Mouse (Mus musculus) megakaryocyte, embryonic 14.5 days (primary cell): ENCODE results near the gene Idh3a. TPM values are rescaled to one million over a fixed set of nuclear protein-coding genes. Genes with fewer than 3 reads are reported as not detected.
A peak's percentile ranks its signal among the peaks of the same experiment; 100 is the strongest.

ENCODE experiments used
- H3K27me3 ChIP-seq: replicated peaks from 2 replicates; pipeline ENCODE3; 2012; ENCODE audit warnings: inconsistent platforms
- H3K36me3 ChIP-seq: replicated peaks from 2 replicates; pipeline ENCODE3; 2012; ENCODE audit warnings: low read length, inconsistent platforms, mixed read lengths
- H3K4me1 ChIP-seq: 2 replicates; pipeline ENCODE4 v1.6.1; 2012; ENCODE audit warnings: inconsistent platforms
- H3K4me3 ChIP-seq: replicated peaks from 2 replicates; pipeline ENCODE3; 2012; ENCODE audit warnings: moderate library complexity, mild to moderate bottlenecking, inconsistent platforms
- H3K9me3 ChIP-seq: 2 replicates; pipeline ENCODE4 v1.6.1; 2012; ENCODE audit warnings: inconsistent platforms
- FLI1 ChIP-seq: IDR thresholded peaks from 2 replicates; pipeline ENCODE4 v1.6.1; 2012; ENCODE audit warnings: low read length, inconsistent platforms, mixed read lengths
- GATA1 ChIP-seq: IDR thresholded peaks from 3 replicates; pipeline ENCODE4 v1.6.1; 2012; ENCODE audit warnings: mixed read lengths, low read length, inconsistent platforms, borderline replicate concordance
- polyA plus RNA-seq: library from polyadenylated mRNA; stranded (reverse); fragments of >175 nt; gene quantifications from 2 replicates; pipeline ENCODE4 v1.2.3, GENCODE M21; 2012; ENCODE audit warnings: low replicate concordance; ENCODE audit not compliant: insufficient read depth

The Idh3a gene
- polyA plus RNA-seq, 1 experiment = 14.4 TPM

DNA sequence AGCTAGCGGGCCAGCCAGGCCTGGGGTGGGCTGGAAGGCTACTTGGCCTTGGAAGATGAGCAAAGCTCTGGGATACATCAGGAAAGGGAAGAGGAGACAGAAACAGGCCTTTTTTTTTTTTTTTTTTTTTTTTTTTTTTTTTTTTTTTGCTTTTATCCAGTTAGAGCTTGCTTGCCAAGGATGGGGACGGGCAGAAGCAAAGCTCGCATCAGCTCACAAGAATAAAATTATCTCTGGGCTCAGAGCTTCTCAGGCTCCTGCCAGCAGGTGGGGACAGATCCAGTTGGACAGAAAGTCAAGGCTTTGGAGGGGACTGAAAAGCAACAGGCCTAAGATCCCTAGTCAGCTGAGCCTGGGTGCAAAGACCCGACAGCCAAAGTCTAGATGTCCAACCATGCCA lies 42.6 kb downstream of the Idh3a start:
- H3K36me3 ChIP-seq = no peaks in the 10 kb centered on the region
- peaks cover 5% of the 10 kb centered on the region for H3K9me3 ChIP-seq
- peaks cover 16% of the 10 kb centered on the region for H3K4me1 ChIP-seq

DNA sequence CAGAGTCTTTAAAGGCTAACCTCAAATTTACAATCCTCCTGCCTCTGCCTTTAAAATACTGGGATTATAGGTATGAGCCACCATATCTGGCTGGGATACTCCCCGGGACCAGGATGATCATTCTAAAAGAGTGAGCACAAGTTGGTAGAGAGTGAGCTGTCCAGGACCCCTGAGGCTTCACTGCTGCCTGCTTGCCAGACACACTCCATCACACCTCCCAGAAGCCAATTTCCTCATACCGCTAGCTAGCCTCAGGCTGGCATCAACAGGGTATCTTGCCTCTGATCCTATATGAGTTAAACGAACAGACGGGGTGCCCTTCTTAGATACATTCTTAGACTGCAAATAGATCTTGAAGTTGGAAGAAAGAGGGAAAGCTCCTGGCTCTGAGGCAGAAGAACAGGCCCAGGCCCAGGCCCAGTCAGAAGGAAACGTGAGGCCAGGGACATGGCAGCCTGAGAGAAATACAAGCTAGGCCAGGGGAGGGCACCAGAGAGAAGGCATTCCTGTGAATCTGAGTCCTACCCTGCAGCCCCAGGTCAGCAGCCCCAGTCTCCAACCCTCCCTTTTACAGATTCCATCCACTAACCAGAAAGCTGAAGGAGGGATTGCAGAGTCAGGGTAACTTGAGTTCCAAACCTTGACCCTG lies 43.6 kb downstream of the Idh3a start:
- H3K9me3 ChIP-seq = peaks cover 5% of the 10 kb centered on the region
- TF ChIP-seq FLI1 (no peak), GATA1 (no peak)
- H3K4me3 ChIP-seq = no peak overlapping the region
- peaks cover 10% of the 10 kb centered on the region for H3K4me1 ChIP-seq
- H3K27me3 ChIP-seq = peaks cover 8% of the 10 kb centered on the region
- H3K36me3 ChIP-seq = no peaks in the 10 kb centered on the region

More for the DNA sequence above, 42.6 kb downstream of the Idh3a start:
- no peak for TF ChIP-seq GATA1
- Histone ChIP-seq H3K4me3 (no peak overlapping the region), H3K27me3 (peaks cover 9% of the 10 kb centered on the region)

DNA sequence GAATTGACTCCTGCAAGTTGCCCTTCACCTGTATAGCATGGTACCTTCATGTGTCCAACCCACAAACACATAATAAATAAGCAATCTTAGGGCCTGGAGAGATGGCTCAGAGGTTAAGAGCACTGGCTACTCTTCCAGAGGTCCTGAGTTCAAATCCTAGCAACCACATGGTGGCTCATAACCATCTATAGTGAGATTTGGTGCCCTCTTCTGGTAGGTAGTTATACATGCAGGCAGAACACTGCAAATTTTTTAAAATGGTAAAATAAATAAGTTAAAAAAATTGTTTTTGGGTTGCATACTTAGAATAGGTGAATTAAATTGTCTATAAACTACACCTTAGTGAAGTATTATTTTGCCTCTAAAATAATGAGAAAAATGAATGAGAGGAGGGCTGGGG lies 44.8 kb downstream of the Idh3a start:
- Histone ChIP-seq H3K4me1 (peaks cover 10% of the 10 kb centered on the region), H3K36me3 (no peaks in the 10 kb centered on the region), H3K27me3 (peaks cover 12% of the 10 kb centered on the region), H3K9me3 (peaks cover 5% of the 10 kb centered on the region), H3K4me3 (no peak overlapping the region)
- TF ChIP-seq GATA1 (no peak), FLI1 (no peak)

DNA sequence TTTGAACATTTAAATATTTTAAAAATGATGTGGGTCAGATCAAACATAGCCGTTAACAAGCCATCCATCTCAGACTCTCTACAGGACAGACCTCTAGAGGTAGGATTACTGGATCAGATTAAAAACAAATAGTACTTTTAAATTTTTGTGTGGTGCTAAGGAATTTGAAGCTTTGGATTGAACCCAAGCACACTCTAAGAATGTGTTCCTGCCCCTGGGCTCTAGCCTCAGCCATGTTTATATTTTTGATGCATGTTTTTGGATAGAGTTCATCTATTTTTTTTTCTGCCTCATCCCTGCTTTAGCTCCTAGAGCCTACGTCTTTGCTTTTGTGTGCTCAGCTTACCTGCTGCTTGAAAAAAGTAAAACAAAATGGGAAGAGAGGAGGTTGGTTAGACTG lies 47.3 kb downstream of the Idh3a start:
- peaks cover 9% of the 10 kb centered on the region for H3K27me3 ChIP-seq
- no peak for TF ChIP-seq FLI1
- no peak for TF ChIP-seq GATA1
- peaks cover 5% of the 10 kb centered on the region for H3K9me3 ChIP-seq
- H3K4me3 ChIP-seq = no peak overlapping the region
- peaks cover 9% of the 10 kb centered on the region for H3K4me1 ChIP-seq
- no peaks in the 10 kb centered on the region for H3K36me3 ChIP-seq

DNA sequence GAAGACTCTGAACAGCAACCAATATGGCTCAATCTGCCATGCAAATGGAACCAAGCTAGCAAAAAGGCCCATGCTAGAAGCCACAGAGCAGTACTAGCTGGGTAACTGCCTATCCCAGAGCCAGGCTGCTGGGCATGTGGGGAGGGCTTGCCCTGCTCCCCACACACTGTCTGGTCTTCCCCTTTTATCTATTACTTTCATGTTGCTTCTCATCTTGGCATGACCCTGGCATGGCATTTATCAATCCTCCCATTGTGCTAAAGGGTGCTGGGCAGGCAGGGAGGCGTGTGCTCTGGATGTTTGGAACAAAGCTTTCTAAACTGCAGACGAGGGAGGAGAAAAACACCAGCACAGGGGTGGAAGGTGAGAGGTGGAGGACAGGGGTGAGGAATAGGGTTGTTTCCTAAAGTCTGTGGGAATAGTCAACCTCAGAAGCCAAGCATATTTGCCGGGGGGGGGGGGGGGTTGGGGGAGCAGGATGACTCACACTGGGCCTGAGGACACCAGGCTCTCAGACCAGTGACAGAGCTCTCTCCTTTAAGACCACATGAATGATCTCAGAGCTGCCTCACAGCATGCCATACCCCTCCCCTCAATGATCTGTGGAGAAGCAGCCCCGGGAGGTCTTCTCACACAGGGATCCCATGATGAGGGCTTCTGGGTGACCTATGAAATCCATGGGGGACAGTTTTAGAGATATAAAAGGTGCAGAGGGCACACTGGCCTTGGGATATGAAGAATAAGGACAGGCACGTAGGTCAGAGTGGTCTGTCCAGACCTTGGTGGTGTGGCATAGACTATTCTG lies 51.6 kb downstream of the Idh3a start:
- H3K27me3 ChIP-seq = peaks cover 17% of the 10 kb centered on the region
- H3K9me3 ChIP-seq = peaks cover 2% of the 10 kb centered on the region
- H3K4me3 ChIP-seq = no peak overlapping the region
- H3K36me3 ChIP-seq = no peaks in the 10 kb centered on the region
- TF ChIP-seq FLI1 (no peak), GATA1 (no peak)
- H3K4me1 ChIP-seq = peaks cover 29% of the 10 kb centered on the region

DNA sequence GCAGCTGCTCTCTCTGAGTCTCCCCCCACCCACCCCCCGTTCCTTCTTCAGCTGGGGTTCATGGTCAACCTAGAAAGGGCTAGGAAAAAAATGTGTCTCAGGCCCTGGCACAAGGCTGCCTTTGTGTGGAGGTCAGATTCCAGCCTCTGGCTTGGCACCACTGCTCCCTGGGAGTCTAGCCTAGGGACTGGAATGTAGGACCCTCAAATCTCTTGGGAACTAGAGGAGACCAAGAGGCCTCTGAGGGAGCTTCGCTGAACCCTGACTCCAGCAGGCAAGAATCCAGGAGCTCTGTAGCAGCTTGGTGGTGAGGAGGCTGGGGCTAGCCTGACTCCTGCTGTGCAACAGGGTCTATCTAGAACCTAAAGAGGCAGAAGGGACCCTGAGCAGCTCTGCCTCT lies 53.1 kb downstream of the Idh3a start:
- no peaks in the 10 kb centered on the region for H3K36me3 ChIP-seq
- H3K4me1 ChIP-seq = peaks cover 35% of the 10 kb centered on the region
- H3K27me3 ChIP-seq = peaks cover 15% of the 10 kb centered on the region
- H3K4me3 ChIP-seq = no peak overlapping the region
- TF ChIP-seq GATA1 (no peak), FLI1 (no peak)
- H3K9me3 ChIP-seq = no peaks in the 10 kb centered on the region

DNA sequence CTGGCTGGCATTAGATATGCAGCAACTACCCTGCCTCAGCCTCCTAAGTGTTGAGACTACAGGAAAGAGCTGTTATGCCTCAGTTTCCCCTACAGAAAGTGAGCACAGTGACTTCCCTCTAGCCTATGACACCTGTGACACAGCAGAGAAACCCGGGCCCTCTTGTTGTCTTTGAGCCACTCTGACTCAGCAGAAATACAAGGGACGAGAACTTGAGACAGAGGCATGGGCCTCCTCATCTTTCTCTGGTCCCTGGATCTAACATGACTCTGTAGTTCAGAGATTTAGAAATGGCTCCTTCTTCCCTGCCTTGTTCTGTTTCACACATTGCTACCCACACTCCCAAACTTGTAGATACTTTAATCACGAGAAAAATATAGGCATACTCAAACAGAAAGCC lies 55.4 kb downstream of the Idh3a start:
- TF ChIP-seq GATA1 = no peak
- no peak for TF ChIP-seq FLI1
- H3K4me1 ChIP-seq = peaks cover 46% of the 10 kb centered on the region
- H3K27me3 ChIP-seq = peaks cover 20% of the 10 kb centered on the region
- H3K9me3 ChIP-seq = no peaks in the 10 kb centered on the region
- H3K36me3 ChIP-seq = no peaks in the 10 kb centered on the region
- H3K4me3 ChIP-seq = no peak overlapping the region

DNA sequence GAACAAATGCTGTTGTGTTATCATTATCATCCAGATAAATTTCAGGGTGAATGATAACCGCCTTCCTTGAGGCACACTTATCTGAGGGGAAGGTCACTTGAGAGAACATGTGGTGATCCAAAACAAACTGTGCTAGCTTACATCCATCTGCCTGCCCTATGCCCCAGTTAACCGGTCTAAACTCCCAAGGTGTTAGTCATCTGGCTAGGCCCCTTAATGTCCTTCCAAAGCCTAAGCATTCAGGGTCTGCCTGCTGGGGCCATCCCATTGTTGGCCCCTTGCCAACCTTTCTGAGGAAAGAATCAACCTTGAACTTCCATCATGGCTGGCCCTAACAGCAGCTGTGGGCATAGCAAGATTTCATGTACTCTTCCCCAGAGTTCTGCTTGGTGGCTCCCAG lies 56.0 kb downstream of the Idh3a start:
- Histone ChIP-seq H3K27me3 (peaks cover 25% of the 10 kb centered on the region), H3K4me1 (peaks cover 46% of the 10 kb centered on the region), H3K36me3 (no peaks in the 10 kb centered on the region), H3K9me3 (no peaks in the 10 kb centered on the region), H3K4me3 (peak overlapping the region; percentile 15)
- no peak for TF ChIP-seq GATA1
- no peak for TF ChIP-seq FLI1

DNA sequence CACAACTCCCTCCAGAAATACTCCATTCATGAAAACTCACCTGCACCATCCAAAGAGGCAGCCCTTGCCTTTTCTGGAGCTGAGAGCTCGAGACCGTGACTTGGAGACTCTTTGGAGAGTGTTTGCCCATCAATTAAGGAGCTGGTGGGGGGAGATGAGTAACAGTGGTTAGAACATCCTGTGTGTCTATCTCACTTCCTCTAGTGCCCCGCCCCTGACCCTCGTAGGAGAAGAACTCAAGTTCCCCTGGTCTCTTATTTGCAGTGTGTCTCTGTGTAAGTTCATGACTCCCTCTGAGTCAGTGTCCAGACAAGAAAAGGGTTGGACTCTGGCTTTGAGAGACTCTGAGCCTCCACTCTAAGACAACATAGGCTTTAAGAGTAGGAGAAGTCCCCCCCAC lies 56.4 kb downstream of the Idh3a start:
- peaks cover 44% of the 10 kb centered on the region for H3K4me1 ChIP-seq

DNA sequence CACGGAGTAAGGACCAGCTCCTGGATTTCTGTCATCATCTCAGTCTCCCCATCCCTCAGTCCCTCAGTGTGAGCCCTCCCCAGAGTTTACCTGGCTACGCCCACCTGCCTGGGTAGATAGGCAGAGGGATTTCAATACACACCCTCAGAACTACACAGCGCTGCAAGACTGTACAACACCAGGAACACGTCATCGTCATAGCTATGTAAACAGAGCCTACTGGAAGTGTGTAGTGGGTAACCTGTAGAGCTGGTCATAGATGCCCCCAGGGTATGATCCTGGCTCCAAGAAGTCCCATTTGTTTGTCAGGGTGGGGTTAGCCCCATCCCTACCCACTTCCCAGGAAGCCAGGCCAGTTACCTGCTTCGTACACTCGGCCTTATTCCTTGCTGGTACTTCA lies 57.0 kb downstream of the Idh3a start:
- H3K27me3 ChIP-seq = peaks cover 29% of the 10 kb centered on the region
- TF ChIP-seq FLI1 (no peak), GATA1 (no peak)
- H3K4me3 ChIP-seq = no peak overlapping the region
- H3K9me3 ChIP-seq = no peaks in the 10 kb centered on the region
- peaks cover 41% of the 10 kb centered on the region for H3K4me1 ChIP-seq
- H3K36me3 ChIP-seq = no peaks in the 10 kb centered on the region

More for the DNA sequence above, 56.4 kb downstream of the Idh3a start:
- TF ChIP-seq FLI1 = no peak
- no peak for TF ChIP-seq GATA1
- Histone ChIP-seq H3K9me3 (no peaks in the 10 kb centered on the region), H3K27me3 (peaks cover 27% of the 10 kb centered on the region), H3K36me3 (no peaks in the 10 kb centered on the region), H3K4me3 (no peak overlapping the region)
